Mouse (Mus musculus) left cerebral cortex, adult 2 months (tissue): ENCODE results near the gene Gm44790. TPM values are rescaled to one million over a fixed set of nuclear protein-coding genes. Genes with fewer than 3 reads are reported as not detected.

ENCODE experiments used
- DNase-seq, 2 experiments: peaks; one replicate each; pipeline ENCODE4 v3.0.0; 2021 to 2022; ENCODE audit warnings: low spot score in 2 of 2, mixed read lengths in 1 of 2; ENCODE audit errors: extremely low spot score in 1 of 2
- H3K27ac ChIP-seq: fragments of 200-600 bp; 2 replicates; pipeline ENCODE4 v1.8.1; 2022
- H3K4me3 ChIP-seq: fragments of 200-600 bp; 2 replicates; pipeline ENCODE4 v1.8.1; 2022
- CTCF ChIP-seq: fragments of 200-600 bp; IDR thresholded peaks from 2 replicates; pipeline ENCODE4 v1.8.1; 2022; ENCODE audit warnings: antibody characterized with exemption, mild to moderate bottlenecking, moderate library complexity
- intact Hi-C: fragments of 180-260 bp; cut with DNase I; formaldehyde crosslinking; loops from one replicate; pipeline ENCODE4 v1.15.1; 2025
- total RNA-seq, 2 experiments: library from RNA; stranded (reverse); gene quantifications; 2 replicates each; pipeline ENCODE4 v1.2.3; 2021

Gene Gm44790
- total RNA-seq, 2 experiments from 2014 or later = not detected

- DNase-seq = no peak
- intact Hi-C loops = loop anchor here (1.0 kb wide), 1 partner anchor 122 kb away; no protein-coding TSS in a partner anchor
- TF ChIP-seq CTCF = no peak
- Histone ChIP-seq H3K4me3 (peak overlapping the region; percentile 69), H3K27ac (peak overlapping the region; percentile 100)
Measured at GRCm38 (mm10) chr6:86404996-86405395, 21.5 kb upstream of the Gm44790 start.

GRCm38 (mm10) chr6:86406306-86406705, 20.2 kb upstream of the Gm44790 start:
- H3K4me3 ChIP-seq = no peak overlapping the region
- no peak overlapping the region for H3K27ac ChIP-seq
- TF ChIP-seq CTCF = no peak
- intact Hi-C loops = no loop called here
- DNase-seq = no peak

GRCm38 (mm10) chr6:86418711-86419110, 7.7 kb upstream of the Gm44790 start:
- no peak for DNase-seq
- intact Hi-C loops = no loop called here
- no peak for TF ChIP-seq CTCF
- Histone ChIP-seq H3K27ac (no peak overlapping the region), H3K4me3 (no peak overlapping the region)

- no peak for DNase-seq
- intact Hi-C loops = no loop called here
- TF ChIP-seq CTCF = no peak
- no peak overlapping the region for H3K4me3 ChIP-seq
- H3K27ac ChIP-seq = no peak overlapping the region
Measured at GRCm38 (mm10) chr6:86419239-86419638, 7.2 kb upstream of the Gm44790 start.

GRCm38 (mm10) chr6:86420491-86420890, 6.0 kb upstream of the Gm44790 start:
- peak; percentile 38 for TF ChIP-seq CTCF
- Histone ChIP-seq H3K27ac (no peak overlapping the region), H3K4me3 (no peak overlapping the region)
- intact Hi-C loops = no loop called here
- no peak for DNase-seq

- Histone ChIP-seq H3K27ac (no peak overlapping the region), H3K4me3 (no peak overlapping the region)
- no peak for TF ChIP-seq CTCF
- intact Hi-C loops = no loop called here
- DNase-seq = no peak
Measured at GRCm38 (mm10) chr6:86431531-86431930, 5.1 kb downstream of the Gm44790 start.

GRCm38 (mm10) chr6:86433696-86434095, 7.2 kb downstream of the Gm44790 start:
- TF ChIP-seq CTCF = no peak
- no peak for DNase-seq
- intact Hi-C loops = no loop called here
- H3K4me3 ChIP-seq = no peak overlapping the region
- no peak overlapping the region for H3K27ac ChIP-seq

DNA sequence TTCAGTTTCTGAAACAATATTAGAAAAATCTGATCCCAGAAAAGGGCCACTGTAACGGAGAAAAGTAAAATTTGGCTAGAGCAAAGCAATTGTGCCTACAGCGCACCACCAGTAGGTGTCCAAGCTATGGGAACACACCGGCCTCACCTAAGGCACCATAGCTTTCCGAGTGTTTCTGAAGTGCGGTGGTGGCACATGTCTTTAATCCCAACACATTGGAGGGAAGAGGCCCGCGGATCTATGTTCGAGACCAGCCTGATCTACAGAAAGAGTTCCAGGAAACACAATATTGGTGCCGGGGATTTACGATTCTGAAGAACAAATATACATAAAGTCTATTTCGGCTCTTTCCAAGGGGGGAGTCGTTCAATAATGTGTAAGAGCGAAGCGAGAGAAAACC, 11.3 kb downstream of the Gm44790 start:
- peak; percentile 20 for DNase-seq
- Histone ChIP-seq H3K4me3 (peak overlapping the region; percentile 65), H3K27ac (peak overlapping the region; percentile 98)
- peak; percentile 62 for TF ChIP-seq CTCF
- intact Hi-C loops = loop anchor here (1.0 to 5.0 kb wide), 2 partner anchors 89 to 235 kb away; partner anchors contain the start of gene Pcbp1

DNA sequence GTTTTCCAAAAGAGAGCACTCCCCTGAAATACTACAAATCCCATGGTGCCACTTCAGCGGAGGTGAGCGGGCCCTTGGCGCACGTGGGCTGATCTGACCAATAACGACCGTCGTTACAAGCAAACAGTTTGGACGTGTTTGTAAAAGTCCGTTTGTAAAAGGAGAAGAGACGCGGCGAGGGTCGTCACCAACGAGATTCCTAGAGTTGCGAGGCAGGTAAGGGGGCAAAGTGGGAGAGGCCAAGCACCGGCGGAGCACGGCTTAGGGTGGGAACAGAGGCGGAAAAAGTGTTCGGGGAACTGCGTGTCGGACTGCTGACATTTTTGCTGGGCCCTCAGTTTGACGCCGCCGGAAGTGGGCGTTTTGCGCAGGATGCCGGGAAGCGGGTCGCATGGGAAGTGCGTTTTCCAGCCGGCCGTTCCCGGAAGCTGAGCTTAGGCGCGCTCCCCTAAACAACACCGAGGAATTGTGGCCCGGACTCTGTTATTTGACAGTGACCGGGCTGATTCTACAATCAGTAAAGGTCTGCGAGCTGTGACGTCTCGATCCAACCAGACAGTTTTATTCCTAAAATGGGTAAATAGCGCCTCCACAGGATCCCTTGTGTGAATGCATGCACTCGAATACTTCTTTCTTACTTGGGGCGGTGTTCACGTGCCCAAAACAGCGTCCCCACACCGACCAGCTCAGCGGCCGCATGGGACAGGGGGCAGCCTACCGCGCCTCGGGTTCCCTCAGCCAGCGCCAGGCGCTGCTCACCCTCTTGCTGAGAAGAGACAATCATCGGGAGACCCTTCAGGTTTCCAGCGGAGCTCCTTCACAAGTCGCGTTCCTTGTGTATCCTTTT, 12.0 kb downstream of the Gm44790 start, which contains the start of gene C87436:
TSS of gene C87436 (plus strand) at position 103 of the 847 bp plus-strand sequence.
- DNase-seq = peak; percentile 95 to 98
- TF ChIP-seq CTCF = peak; percentile 65
- intact Hi-C loops = loop anchor here (1.0 to 5.0 kb wide), 2 partner anchors 88 to 234 kb away; partner anchors contain the start of gene Pcbp1

DNA sequence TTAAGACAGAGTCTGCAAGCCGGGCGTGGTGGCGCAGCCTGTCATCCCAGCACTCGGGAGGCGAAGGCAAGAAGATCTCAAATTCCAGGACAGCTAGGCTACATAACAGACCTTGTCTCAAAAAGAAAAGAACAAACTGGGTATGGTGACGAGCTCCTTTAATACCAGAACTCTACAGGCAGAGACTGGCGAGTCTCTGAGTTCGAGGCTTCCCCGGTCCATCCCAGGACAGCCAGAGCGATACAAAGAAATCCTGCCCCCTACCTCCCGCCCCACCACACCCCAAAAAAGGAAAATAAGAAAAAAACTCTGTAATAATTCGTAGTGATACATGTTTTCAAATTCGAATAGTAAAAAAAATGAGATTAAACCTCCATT, 12.7 kb downstream of the Gm44790 start:
- Histone ChIP-seq H3K27ac (peak overlapping the region; percentile 98), H3K4me3 (peak overlapping the region; percentile 65)
- DNase-seq = no peak
- TF ChIP-seq CTCF = no peak
- intact Hi-C loops = loop anchor here (5.0 kb wide), 1 partner anchor 233 kb away; no protein-coding TSS in a partner anchor

More for the DNA sequence above, 12.0 kb downstream of the Gm44790 start, which contains the start of gene C87436:
- Histone ChIP-seq H3K27ac (peak within 1 kb of the TSS; percentile 98), H3K4me3 (peak within 1 kb of the TSS; percentile 65)

DNA sequence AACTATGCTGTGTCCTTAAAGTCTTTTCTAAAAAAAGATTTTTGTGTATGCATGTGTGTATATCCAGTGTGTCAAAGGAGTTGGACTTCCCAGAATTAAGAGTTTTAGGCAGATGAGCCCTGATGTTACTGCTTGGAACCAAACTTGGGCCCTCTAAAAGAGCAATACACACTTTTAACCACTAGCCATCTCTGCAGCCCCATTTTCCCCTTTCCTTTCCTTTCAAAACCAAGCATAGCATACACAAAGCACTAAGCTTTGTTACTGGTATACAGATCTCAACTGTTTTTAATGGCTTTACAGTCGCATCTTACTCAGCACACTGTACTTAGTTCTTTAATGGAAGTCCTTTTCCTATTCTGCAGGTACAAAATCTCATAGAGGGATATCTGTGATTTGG, 13.1 kb downstream of the Gm44790 start:
- H3K27ac ChIP-seq = peak overlapping the region; percentile 98
- intact Hi-C loops = loop anchor here (5.0 kb wide), 1 partner anchor 233 kb away; no protein-coding TSS in a partner anchor
- DNase-seq = no peak
- no peak for TF ChIP-seq CTCF
- H3K4me3 ChIP-seq = peak overlapping the region; percentile 65

DNA sequence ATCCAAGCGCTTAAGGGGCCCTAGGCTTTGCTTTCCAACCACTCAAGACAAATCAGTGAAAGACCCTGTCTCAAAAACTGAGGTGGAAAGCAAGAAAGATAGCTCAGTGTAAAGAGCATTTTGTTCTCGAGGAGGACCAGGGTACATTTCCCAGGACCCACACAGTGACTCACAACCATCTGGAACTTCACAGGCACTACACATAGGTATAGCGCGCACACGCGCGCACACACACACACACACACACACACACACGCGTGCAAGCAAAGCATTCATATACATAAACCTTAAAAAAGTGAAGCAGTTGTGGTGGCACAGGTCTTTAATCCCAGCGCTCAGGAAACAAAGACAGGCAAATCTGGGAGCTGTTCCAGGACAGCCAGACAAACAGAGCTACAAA, 15.1 kb downstream of the Gm44790 start:
- Histone ChIP-seq H3K4me3 (no peak overlapping the region), H3K27ac (no peak overlapping the region)
- intact Hi-C loops = no loop called here
- DNase-seq = no peak
- no peak for TF ChIP-seq CTCF

- no peak overlapping the region for H3K4me3 ChIP-seq
- no peak overlapping the region for H3K27ac ChIP-seq
- TF ChIP-seq CTCF = no peak
- intact Hi-C loops = no loop called here
- no peak for DNase-seq
Measured at GRCm38 (mm10) chr6:86445551-86445950, 19.1 kb downstream of the Gm44790 start.
